Mouse (Mus musculus) limb, embryonic 10.5 days (tissue): ENCODE measurements around the gene Sfxn3. TPM values are rescaled to one million over a fixed set of nuclear protein-coding genes. Genes with fewer than 3 reads are reported as not detected.
A peak's percentile ranks its signal among the peaks of the same experiment; 100 is the strongest.

Experiments used
- DNase-seq: peaks from one replicate; pipeline ENCODE4 v3.0.0-alpha.2; 2017; ENCODE audit warnings: low spot score
- H3K27ac ChIP-seq: fragments of 300-500 bp; sonication (generic); 2 replicates; pipeline ENCODE4 v1.5.1; 2016; ENCODE audit warnings: mild to moderate bottlenecking
- H3K27me3 ChIP-seq: fragments of 300-500 bp; sonication (generic); 2 replicates; pipeline ENCODE4 v1.6.1; 2016; ENCODE audit warnings: low read depth, mild to moderate bottlenecking; ENCODE audit not compliant: poor library complexity, severe bottlenecking
- H3K36me3 ChIP-seq: fragments of 300-500 bp; sonication (generic); 2 replicates; pipeline ENCODE4 v1.6.1; 2016; ENCODE audit warnings: mild to moderate bottlenecking, moderate library complexity
- H3K4me1 ChIP-seq: fragments of 300-500 bp; sonication (generic); 2 replicates; pipeline ENCODE4 v1.6.1; 2016
- H3K4me3 ChIP-seq: fragments of 300-500 bp; sonication (generic); 2 replicates; pipeline ENCODE4 v1.5.1; 2016; ENCODE audit warnings: mild to moderate bottlenecking, moderate library complexity
- H3K9me3 ChIP-seq: fragments of 300-500 bp; sonication (generic); replicated peaks from 2 replicates; pipeline ENCODE4 v1.6.1; 2016; ENCODE audit warnings: mild to moderate bottlenecking
- WGBS: fragments of 180-500 bp; shearing (Covaris S2); methylation state at CpG from one replicate; pipeline ENCODE4 v1.1.7; 2016; 5-methylcytosine and 5-hydroxymethylcytosine counted together
- polyA plus RNA-seq: library from polyadenylated mRNA; unstranded; fragments of >200 nt; fragmentation: Nextera tagmentation; extraction: Ambion mirVana; gene quantifications from 2 replicates; pipeline ENCODE4 v1.2.1, GENCODE M21; 2016

Gene Sfxn3
- polyA plus RNA-seq, 1 experiment from 2014 or later, result 8.4 TPM

GRCm38 (mm10) chr19:45056908-45057698 lies 9.8 kb downstream of the Sfxn3 start:
- peaks cover 17% of the 10 kb centered on the region; the same call in 1 of the 2 replicates for H3K36me3 ChIP-seq
- H3K27me3 ChIP-seq, result 0 out of 2 replicates have a peak, but pooled peaks cover under 1% of the 10 kb centered on the region
- WGBS, result 80% methylated on average over 7 of the region's 7 CpGs
- no peak for DNase-seq
- H3K27ac ChIP-seq, result peak overlapping the region; percentile 95
- H3K4me1 ChIP-seq, result peaks cover 25% of the 10 kb centered on the region
- peak overlapping the region; percentile 67 for H3K4me3 ChIP-seq
- H3K9me3 ChIP-seq, result no peaks in the 10 kb centered on the region

DNA sequence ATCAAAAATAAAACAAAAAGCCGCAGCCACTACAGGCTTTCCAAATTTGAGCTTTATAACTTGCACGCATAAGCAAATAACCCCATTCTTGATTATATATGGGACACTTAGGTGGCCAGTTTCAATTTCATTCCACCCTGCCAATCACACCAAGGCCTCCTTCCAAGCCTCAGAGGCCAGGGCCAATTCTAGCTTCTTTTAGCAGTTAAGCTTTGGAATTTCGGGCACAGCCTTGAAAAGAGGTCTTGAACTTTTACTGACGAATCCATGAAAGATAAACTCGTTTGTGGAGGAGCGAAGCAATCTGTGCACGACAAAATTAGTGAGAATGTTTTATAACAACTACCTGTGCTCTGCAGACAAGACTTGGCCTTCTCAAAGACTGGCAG lies 10.4 kb downstream of the Sfxn3 start:
- Histone ChIP-seq H3K4me1 (peaks cover 25% of the 10 kb centered on the region), H3K27me3 (peaks cover 4% of the 10 kb centered on the region; the same call in 1 of the 2 replicates), H3K27ac (peak overlapping the region; percentile 95), H3K4me3 (peak overlapping the region; percentile 67), H3K36me3 (peaks cover 11% of the 10 kb centered on the region; the same call in 1 of the 2 replicates), H3K9me3 (no peaks in the 10 kb centered on the region)
- WGBS, result 48% methylated on average over 7 of the region's 7 CpGs
- DNase-seq, result no peak

DNA sequence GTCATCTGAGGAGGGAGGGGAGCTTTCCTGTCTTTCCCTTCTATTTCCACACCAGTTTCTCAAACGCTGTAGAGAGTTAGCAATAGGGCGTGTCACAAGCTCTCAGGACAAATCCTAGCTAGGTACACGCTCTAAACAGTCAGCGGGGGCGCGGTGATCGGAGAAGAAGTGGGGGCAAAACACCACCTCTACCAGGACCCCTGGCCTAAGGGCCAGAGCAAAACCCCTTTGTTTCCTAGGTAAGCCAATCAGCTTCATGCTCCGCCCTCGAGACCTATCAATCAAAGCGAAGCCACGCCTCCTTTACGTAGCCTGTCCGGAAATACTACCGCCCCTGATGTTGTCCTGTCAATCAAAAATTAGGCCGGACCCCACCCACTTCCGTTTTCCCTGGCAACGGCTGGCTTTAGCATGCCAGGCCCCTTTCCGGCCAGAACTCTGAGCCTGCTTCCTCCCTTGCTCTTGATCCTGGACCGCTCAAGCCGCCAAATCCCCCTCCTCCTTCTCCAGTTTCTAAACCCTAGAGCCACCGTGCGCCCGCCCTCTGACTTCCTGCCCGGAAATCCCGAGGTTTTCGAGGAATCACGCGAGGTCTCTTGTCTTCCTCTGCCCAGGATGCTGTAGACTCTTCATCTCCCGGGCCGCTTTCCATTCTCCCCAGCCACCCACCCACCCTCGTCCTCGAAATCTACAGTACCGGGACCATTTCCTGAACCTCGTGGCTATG lies 11.0 kb downstream of the Sfxn3 start:
- Histone ChIP-seq H3K27ac (peak overlapping the region; percentile 95), H3K4me1 (peaks cover 25% of the 10 kb centered on the region), H3K4me3 (peak overlapping the region; percentile 67), H3K9me3 (no peaks in the 10 kb centered on the region), H3K27me3 (peaks cover 4% of the 10 kb centered on the region; the same call in 1 of the 2 replicates), H3K36me3 (peaks cover 8% of the 10 kb centered on the region; the same call in 1 of the 2 replicates)
- under 1% methylated on average over 34 of the region's 34 CpGs for WGBS
- peak; percentile 96 for DNase-seq

DNA sequence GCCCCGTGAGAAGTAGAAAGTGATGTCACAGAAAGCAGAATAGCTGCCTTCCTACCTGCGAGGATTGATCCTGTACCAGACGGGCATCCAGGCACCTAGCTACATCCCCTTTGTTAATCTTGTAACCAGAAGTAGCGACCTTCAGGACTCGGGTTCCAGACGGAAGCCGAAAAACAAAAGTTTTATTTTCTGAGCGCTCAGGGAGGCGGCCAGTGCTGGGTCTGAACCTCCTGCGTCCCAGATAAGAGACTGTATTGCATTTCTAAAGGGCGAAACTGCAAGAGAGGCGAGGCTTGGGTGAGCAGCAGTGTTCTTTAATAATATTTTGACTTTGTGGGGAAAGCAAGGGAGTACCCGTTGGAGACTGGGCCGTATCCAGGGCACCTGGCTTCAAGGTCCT lies 11.5 kb downstream of the Sfxn3 start:
- H3K27me3 ChIP-seq, result peaks cover 7% of the 10 kb centered on the region
- H3K27ac ChIP-seq, result peak overlapping the region; percentile 95
- 0 out of 2 replicates have a peak, but pooled peaks cover 2% of the 10 kb centered on the region for H3K36me3 ChIP-seq
- no peaks in the 10 kb centered on the region for H3K9me3 ChIP-seq
- 2% methylated on average over 14 of the region's 14 CpGs for WGBS
- peak overlapping the region; percentile 67 for H3K4me3 ChIP-seq
- DNase-seq, result no peak
- H3K4me1 ChIP-seq, result peaks cover 25% of the 10 kb centered on the region

DNA sequence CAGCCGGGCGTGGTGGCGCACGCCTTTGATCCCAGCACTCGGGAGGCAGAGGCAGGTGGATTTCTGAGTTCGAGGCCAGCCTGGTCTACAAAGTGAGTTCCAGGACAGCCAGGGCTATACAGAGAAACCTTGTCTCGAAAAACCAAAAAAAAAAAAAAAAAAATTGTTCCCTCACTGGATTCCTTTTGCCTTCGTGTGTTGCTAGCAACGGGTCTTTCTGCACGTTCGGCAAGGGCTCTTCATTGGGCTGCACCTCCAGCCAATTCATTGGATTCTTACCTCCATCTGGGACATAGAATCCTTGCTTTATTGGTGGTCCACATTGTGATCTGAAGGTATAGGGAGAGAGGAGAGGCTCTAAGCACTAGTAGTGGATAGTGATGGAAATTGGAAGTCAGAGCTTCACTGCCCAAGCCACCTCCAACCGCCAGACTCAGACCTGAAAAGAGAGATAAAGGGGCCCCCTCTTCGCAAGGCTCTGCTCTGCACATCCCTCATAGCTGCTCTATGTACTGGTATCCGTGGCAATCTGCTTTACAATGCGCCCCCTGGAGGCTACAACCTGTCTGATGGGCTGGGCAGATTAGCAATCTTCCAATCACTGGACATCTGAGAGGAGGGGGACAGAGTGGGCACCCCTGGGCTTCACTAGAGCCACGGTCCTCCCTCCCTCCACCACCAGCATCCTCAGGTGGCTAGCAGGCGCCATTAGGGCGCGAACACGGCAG lies 16.4 kb downstream of the Sfxn3 start:
- no peak overlapping the region for H3K27ac ChIP-seq
- H3K9me3 ChIP-seq, result no peaks in the 10 kb centered on the region
- H3K27me3 ChIP-seq, result peaks cover 56% of the 10 kb centered on the region
- WGBS, result 42% methylated on average over 20 of the region's 20 CpGs
- no peak overlapping the region for H3K4me3 ChIP-seq
- no peaks in the 10 kb centered on the region for H3K36me3 ChIP-seq
- H3K4me1 ChIP-seq, result peaks cover 13% of the 10 kb centered on the region
- DNase-seq, result peak; percentile 71

GRCm38 (mm10) chr19:45065226-45065625 lies 17.9 kb downstream of the Sfxn3 start:
- H3K27me3 ChIP-seq, result peaks cover 71% of the 10 kb centered on the region
- WGBS, result 3% methylated on average over 21 of the region's 21 CpGs
- peaks cover 9% of the 10 kb centered on the region; the same call in 1 of the 2 replicates for H3K4me1 ChIP-seq
- no peak overlapping the region for H3K27ac ChIP-seq
- peak; percentile 39 for DNase-seq
- no peaks in the 10 kb centered on the region for H3K36me3 ChIP-seq
- H3K4me3 ChIP-seq, result peak overlapping the region; percentile 20; the same call in 1 of the 2 replicates
- H3K9me3 ChIP-seq, result no peaks in the 10 kb centered on the region

GRCm38 (mm10) chr19:45067170-45067569 lies 19.9 kb downstream of the Sfxn3 start:
- Histone ChIP-seq H3K9me3 (no peaks in the 10 kb centered on the region), H3K27ac (no peak overlapping the region), H3K4me1 (peaks cover 9% of the 10 kb centered on the region; the same call in 1 of the 2 replicates), H3K36me3 (no peaks in the 10 kb centered on the region), H3K27me3 (peaks cover 90% of the 10 kb centered on the region), H3K4me3 (no peak overlapping the region)
- 29% methylated on average over 17 of the region's 17 CpGs for WGBS
- DNase-seq, result no peak

DNA sequence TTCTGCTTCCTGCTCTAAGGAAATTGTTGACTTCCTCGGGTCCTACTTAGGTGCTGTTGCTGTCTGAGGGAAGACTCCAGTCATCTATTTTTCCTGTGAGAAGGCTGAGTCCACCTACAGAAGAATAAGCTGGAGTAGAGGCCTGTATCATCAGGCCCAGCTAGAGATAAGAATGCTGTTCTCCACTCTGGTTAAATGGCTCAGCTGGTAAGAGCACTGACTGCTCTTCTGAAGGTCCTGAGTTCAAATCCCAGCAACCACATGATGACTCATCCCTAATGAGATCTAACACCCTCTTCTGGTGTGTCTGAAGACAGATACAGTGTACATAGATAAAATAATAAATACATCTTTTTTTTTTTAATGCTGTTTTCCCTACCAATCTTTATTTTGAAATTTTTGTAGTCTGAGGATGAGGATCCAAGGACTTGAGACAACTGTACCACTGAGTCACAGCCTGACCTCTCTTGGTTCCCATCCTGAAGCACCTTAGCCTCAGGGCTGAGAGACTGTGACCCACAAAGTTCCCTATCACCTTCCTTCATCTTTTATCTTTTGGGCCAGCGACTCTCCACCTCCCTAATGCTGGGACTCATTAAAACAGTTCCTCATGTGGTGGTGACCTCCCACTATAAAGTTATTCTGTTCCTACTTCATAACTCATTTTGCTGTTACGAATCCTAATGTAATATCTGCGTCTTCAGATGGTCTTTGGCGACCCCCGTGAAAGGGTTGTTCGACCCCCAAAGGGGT lies 20.6 kb downstream of the Sfxn3 start:
- Histone ChIP-seq H3K36me3 (no peaks in the 10 kb centered on the region), H3K27me3 (peaks cover 94% of the 10 kb centered on the region), H3K4me1 (peaks cover 9% of the 10 kb centered on the region; the same call in 1 of the 2 replicates), H3K27ac (no peak overlapping the region), H3K9me3 (no peaks in the 10 kb centered on the region), H3K4me3 (no peak overlapping the region)
- WGBS, result 82% methylated on average over 7 of the region's 7 CpGs
- no peak for DNase-seq

DNA sequence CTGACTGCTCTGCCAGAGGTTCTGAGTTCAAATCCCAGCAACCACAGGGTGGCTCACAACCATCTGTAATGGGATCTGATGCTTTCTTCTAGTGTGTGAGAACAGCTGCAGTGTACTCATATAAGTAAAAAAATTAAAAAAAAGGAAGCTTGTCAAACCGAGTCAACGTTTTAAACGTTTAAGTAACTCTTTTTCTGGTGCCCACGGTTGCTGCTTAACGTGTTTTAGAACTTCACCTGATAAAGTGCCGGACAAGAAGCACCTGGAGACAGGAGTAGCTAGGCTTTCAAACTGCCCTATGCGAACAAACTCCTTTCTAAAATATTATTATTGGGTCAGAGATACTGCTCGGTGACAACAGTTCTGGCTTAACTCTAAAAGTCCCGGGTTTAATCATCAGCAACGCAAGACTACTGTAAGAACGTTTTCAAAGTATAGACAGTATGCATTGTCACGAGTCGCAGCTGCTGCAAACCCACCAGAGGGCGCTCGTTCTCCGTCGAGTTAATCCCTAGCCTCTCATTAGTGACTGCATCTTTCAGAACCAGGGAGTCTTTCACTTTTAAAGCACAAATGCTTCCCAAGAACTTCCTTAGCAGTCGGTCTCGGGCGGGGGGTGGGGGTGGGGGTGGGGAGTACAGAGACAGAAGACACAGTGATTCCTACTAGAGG lies 26.7 kb downstream of the Sfxn3 start:
- peak overlapping the region; percentile 92 for H3K27ac ChIP-seq
- peaks cover 83% of the 10 kb centered on the region for H3K27me3 ChIP-seq
- no peaks in the 10 kb centered on the region for H3K9me3 ChIP-seq
- H3K36me3 ChIP-seq, result no peaks in the 10 kb centered on the region
- 11% methylated on average over 20 of the region's 20 CpGs for WGBS
- DNase-seq, result peak; percentile 94
- H3K4me3 ChIP-seq, result peak overlapping the region; percentile 71
- peaks cover 39% of the 10 kb centered on the region for H3K4me1 ChIP-seq

- Histone ChIP-seq H3K27ac (peak within 1 kb of the TSS; percentile 92), H3K27me3 (peaks cover 83% of the 10 kb centered on the region), H3K9me3 (no peaks in the 10 kb centered on the region), H3K4me1 (peaks cover 46% of the 10 kb centered on the region), H3K4me3 (peak within 1 kb of the TSS; percentile 71), H3K36me3 (no peaks in the 10 kb centered on the region)
- WGBS, result under 1% methylated on average over 45 of the region's 45 CpGs
- peak; percentile 93 for DNase-seq
Observed at GRCm38 (mm10) chr19:45074580-45075322, 27.4 kb downstream of the Sfxn3 start, which contains the start of gene Kazald1. TSS of gene Kazald1 (plus strand) at chr19:45075241.
